ENCODE assay signal across 9 mouse cellular contexts in genomic region chr15:62295233-62295927, GRCm38 (mm10).
DNase-seq lines count a peak whose midpoint lies in the region; ATAC-seq and TF ChIP-seq lines count a peak whose summit lies in the region.
"Had no signal": no experiment of that assay in that cellular context is flagged by ENCODE, and none has a peak within 500 bp of the region (broad histone marks: within the 10 kb centered on the region; RNA-seq: fewer than 3 reads in every experiment).

No protein-coding gene starts in this region.

- peaks cover 8% of the 10 kb centered on the region for H3K4me1 ChIP-seq in intestine, embryonic 14.5 days (replicated peaks; ENCODE audit: control insufficient read depth, insufficient read depth, low read length)
- H3K4me1 ChIP-seq in intestine, postnatal 0 days (replicated peaks; ENCODE audit: control insufficient read depth, insufficient read depth, low read length): no peaks in the 10 kb centered on the region; the same call in 1 of the 2 replicates
- H3K4me1 ChIP-seq in stomach, embryonic 14.5 days (ENCODE audit: control insufficient read depth, insufficient read depth, low read length): peaks cover 6% of the 10 kb centered on the region; the same call in 1 of the 2 replicates

- H3K9ac ChIP-seq in intestine, embryonic 14.5 days (ENCODE audit: low read length): no peak overlapping the region
- H3K9ac ChIP-seq in intestine, postnatal 0 days (ENCODE audit: low read depth, low read length): no peak overlapping the region
- H3K9ac ChIP-seq in stomach, embryonic 14.5 days (replicated peaks; ENCODE audit: low read depth, low read length): no peak overlapping the region
- H3K9ac ChIP-seq: embryonic facial prominence, embryonic 12.5 days had no signal

- H3K4me2 ChIP-seq in intestine, embryonic 14.5 days (ENCODE audit: low read length): 0 out of 2 replicates have a peak overlapping the region, but pooled peaks have one; percentile 7
- no peak overlapping the region; the same call in none of the 2 replicates for H3K4me2 ChIP-seq in intestine, postnatal 0 days (replicated peaks; ENCODE audit: low read depth)
- H3K4me2 ChIP-seq in stomach, embryonic 14.5 days (replicated peaks; ENCODE audit: low read depth, low read length): no peak overlapping the region
- H3K4me2 ChIP-seq: embryonic facial prominence, embryonic 12.5 days had no signal

- no peak for DNase-seq in intestine, embryonic 14.5 days (ENCODE audit: low spot score)
- peak; percentile 51 to 60 for DNase-seq in cerebellum, postnatal 10 days
- peak; percentile 81 to 83 for DNase-seq in heart, adult 9 months (ENCODE audit: low spot score in 2 of 2)
- DNase-seq in kidney, postnatal 14 days: peak; percentile 91
- DNase-seq in lung, adult 18-20 months: peak; percentile 74 to 84

- H3K9me3 ChIP-seq in intestine, embryonic 14.5 days (ENCODE audit: control insufficient read depth, low read length): no peaks in the 10 kb centered on the region
- H3K9me3 ChIP-seq in intestine, postnatal 0 days (ENCODE audit: control insufficient read depth): no peaks in the 10 kb centered on the region
- no peaks in the 10 kb centered on the region for H3K9me3 ChIP-seq in stomach, embryonic 14.5 days (ENCODE audit: control insufficient read depth, low read depth, low read length)
- H3K9me3 ChIP-seq: embryonic facial prominence, embryonic 12.5 days had no signal

- no peaks in the 10 kb centered on the region for H3K36me3 ChIP-seq in intestine, embryonic 14.5 days (ENCODE audit: control insufficient read depth, insufficient read depth, low read length)
- H3K36me3 ChIP-seq in intestine, postnatal 0 days (ENCODE audit: control insufficient read depth, insufficient read depth): no peaks in the 10 kb centered on the region
- H3K36me3 ChIP-seq in stomach, embryonic 14.5 days (ENCODE audit: control insufficient read depth, insufficient read depth, low read length): no peaks in the 10 kb centered on the region
- H3K36me3 ChIP-seq: embryonic facial prominence, embryonic 12.5 days had no signal

- TF ChIP-seq CTCF in intestine, postnatal 0 days (IDR thresholded peaks at IDR 0.05; ENCODE audit: low read depth): no peak

- no peak for ATAC-seq in intestine, embryonic 14.5 days (replicated peaks; ENCODE audit: low FRiP score, low TSS enrichment, low read depth)
- no peak for ATAC-seq in intestine, postnatal 0 days
- no peak for ATAC-seq in stomach, embryonic 14.5 days (ENCODE audit: insufficient number of reproducible peaks, insufficient read depth, low FRiP score, low read depth)
- ATAC-seq in activated CD4-positive, CD25-positive, alpha-beta regulatory T cell, adult 4 months: no peak

- H3K4me3 ChIP-seq in intestine, embryonic 14.5 days (ENCODE audit: low read depth, low read length): no peak overlapping the region
- no peak overlapping the region for H3K4me3 ChIP-seq in intestine, postnatal 0 days (ENCODE audit: low read depth, low read length)
- no peak overlapping the region for H3K4me3 ChIP-seq in stomach, embryonic 14.5 days (ENCODE audit: low read depth, low read length)
- H3K4me3 ChIP-seq: embryonic facial prominence, embryonic 12.5 days had no signal

- WGBS in intestine, embryonic 14.5 days: 36% methylated on average over 8 of the region's 8 CpGs
- WGBS in intestine, postnatal 0 days: 39% methylated on average over 8 of the region's 8 CpGs
- 33% methylated on average over 8 of the region's 8 CpGs for WGBS in stomach, embryonic 14.5 days

- no peaks in the 10 kb centered on the region for H3K27me3 ChIP-seq in intestine, embryonic 14.5 days (replicated peaks; ENCODE audit: control insufficient read depth, insufficient read depth, low read length)
- H3K27me3 ChIP-seq in intestine, postnatal 0 days (replicated peaks; ENCODE audit: control insufficient read depth, insufficient read depth, low read length): no peaks in the 10 kb centered on the region
- no peaks in the 10 kb centered on the region for H3K27me3 ChIP-seq in stomach, embryonic 14.5 days (ENCODE audit: control insufficient read depth, insufficient read depth, low read length)
- H3K27me3 ChIP-seq: embryonic facial prominence, embryonic 12.5 days had no signal

- no peak overlapping the region for H3K27ac ChIP-seq in intestine, embryonic 14.5 days (ENCODE audit: low read depth)
- no peak overlapping the region for H3K27ac ChIP-seq in intestine, postnatal 0 days (ENCODE audit: low read depth, low read length)
- H3K27ac ChIP-seq in stomach, embryonic 14.5 days (ENCODE audit: low read length): peak overlapping the region; percentile 13; the same call in 1 of the 2 replicates
- H3K27ac ChIP-seq: embryonic facial prominence, embryonic 12.5 days had no signal
